Mouse (Mus musculus): ENCODE measurements around the gene B830017H08Rik. TPM values are rescaled to one million over a fixed set of nuclear protein-coding genes. Genes with fewer than 3 reads are reported as not detected.

Gene B830017H08Rik
- polyA plus RNA-seq, 1 experiment: not detected

GRCm38 (mm10) chr16:17796971-17797811, 35.7 kb upstream of the B830017H08Rik start, which contains the start of gene Scarf2:
Gene Scarf2, plus strand, starts transcription at chr16:17797282.
- H3K36me3 ChIP-seq (ENCODE audit: control insufficient read depth, insufficient read depth, low read length): peaks cover 4% of the 10 kb centered on the region; the same call in 1 of the 2 replicates
- 6% methylated on average over 81 of the region's 81 CpGs for whole genome bisulfite sequencing
- peaks cover 7% of the 10 kb centered on the region for H3K4me1 ChIP-seq (replicated peaks; ENCODE audit: control insufficient read depth, insufficient read depth, low read length)
- H3K27me3 ChIP-seq (ENCODE audit: control insufficient read depth, insufficient read depth, low read length): peaks cover 41% of the 10 kb centered on the region
- TF ChIP-seq POLR2A (IDR thresholded peaks at IDR 0.05; ENCODE audit: control insufficient read depth, extremely low read depth, insufficient read depth, low read length, poor library complexity): no peak
- TF ChIP-seq CTCF (IDR thresholded peaks at IDR 0.05; ENCODE audit: borderline replicate concordance, control insufficient read depth, extremely low read depth, insufficient read depth, low read length, poor library complexity): no peak
- H3K4me3 ChIP-seq (ENCODE audit: control insufficient read depth, insufficient read depth, low read length): peak within 1 kb of the TSS; percentile 17
- DNase-seq: no peak
- H3K27ac ChIP-seq (ENCODE audit: control insufficient read depth, insufficient read depth, low read length): no peak within 1 kb of the TSS

- no peak for DNase-seq
- TF ChIP-seq POLR2A (IDR thresholded peaks at IDR 0.05; ENCODE audit: control insufficient read depth, extremely low read depth, insufficient read depth, low read length, poor library complexity) (no peak), CTCF (IDR thresholded peaks at IDR 0.05; ENCODE audit: borderline replicate concordance, control insufficient read depth, extremely low read depth, insufficient read depth, low read length, poor library complexity) (no peak)
- Histone ChIP-seq H3K27me3 (ENCODE audit: control insufficient read depth, insufficient read depth, low read length) (peaks cover 45% of the 10 kb centered on the region), H3K4me3 (ENCODE audit: control insufficient read depth, insufficient read depth, low read length) (peak overlapping the region; percentile 15; the same call in 1 of the 2 replicates), H3K36me3 (ENCODE audit: control insufficient read depth, insufficient read depth, low read length) (no peaks in the 10 kb centered on the region), H3K4me1 (replicated peaks; ENCODE audit: control insufficient read depth, insufficient read depth, low read length) (peaks cover 10% of the 10 kb centered on the region), H3K27ac (ENCODE audit: control insufficient read depth, insufficient read depth, low read length) (no peak overlapping the region)
- WGBS: 16% methylated on average over 29 of the region's 29 CpGs
These were observed 35.1 kb upstream of the B830017H08Rik start for GRCm38 (mm10) chr16:17797812-17798311.

- H3K27ac ChIP-seq (ENCODE audit: control insufficient read depth, insufficient read depth, low read length): no peak overlapping the region
These were observed 34.4 kb upstream of the B830017H08Rik start for GRCm38 (mm10) chr16:17798321-17799180.

GRCm38 (mm10) chr16:17799584-17799983, 33.3 kb upstream of the B830017H08Rik start:
- Histone ChIP-seq H3K4me1 (replicated peaks; ENCODE audit: control insufficient read depth, insufficient read depth, low read length) (peaks cover 21% of the 10 kb centered on the region), H3K27me3 (ENCODE audit: control insufficient read depth, insufficient read depth, low read length) (peaks cover 58% of the 10 kb centered on the region), H3K27ac (ENCODE audit: control insufficient read depth, insufficient read depth, low read length) (no peak overlapping the region), H3K36me3 (ENCODE audit: control insufficient read depth, insufficient read depth, low read length) (no peaks in the 10 kb centered on the region), H3K4me3 (ENCODE audit: control insufficient read depth, insufficient read depth, low read length) (no peak overlapping the region)
- TF ChIP-seq CTCF (IDR thresholded peaks at IDR 0.05; ENCODE audit: borderline replicate concordance, control insufficient read depth, extremely low read depth, insufficient read depth, low read length, poor library complexity): no peak
- TF ChIP-seq POLR2A (IDR thresholded peaks at IDR 0.05; ENCODE audit: control insufficient read depth, extremely low read depth, insufficient read depth, low read length, poor library complexity): no peak
- no peak for DNase-seq

More at GRCm38 (mm10) chr16:17798321-17799180, 34.4 kb upstream of the B830017H08Rik start:
- 17% methylated on average over 37 of the region's 45 CpGs for WGBS
- no peak for TF ChIP-seq CTCF (IDR thresholded peaks at IDR 0.05; ENCODE audit: borderline replicate concordance, control insufficient read depth, extremely low read depth, insufficient read depth, low read length, poor library complexity)
- no peak for TF ChIP-seq POLR2A (IDR thresholded peaks at IDR 0.05; ENCODE audit: control insufficient read depth, extremely low read depth, insufficient read depth, low read length, poor library complexity)
- Histone ChIP-seq H3K4me3 (ENCODE audit: control insufficient read depth, insufficient read depth, low read length) (no peak overlapping the region), H3K4me1 (replicated peaks; ENCODE audit: control insufficient read depth, insufficient read depth, low read length) (peaks cover 14% of the 10 kb centered on the region), H3K27me3 (ENCODE audit: control insufficient read depth, insufficient read depth, low read length) (peaks cover 51% of the 10 kb centered on the region), H3K36me3 (ENCODE audit: control insufficient read depth, insufficient read depth, low read length) (no peaks in the 10 kb centered on the region)
- DNase-seq: no peak

- TF ChIP-seq POLR2A (IDR thresholded peaks at IDR 0.05; ENCODE audit: control insufficient read depth, extremely low read depth, insufficient read depth, low read length, poor library complexity): no peak
- TF ChIP-seq CTCF (IDR thresholded peaks at IDR 0.05; ENCODE audit: borderline replicate concordance, control insufficient read depth, extremely low read depth, insufficient read depth, low read length, poor library complexity): no peak
- Histone ChIP-seq H3K4me1 (replicated peaks; ENCODE audit: control insufficient read depth, insufficient read depth, low read length) (peaks cover 30% of the 10 kb centered on the region), H3K27me3 (ENCODE audit: control insufficient read depth, insufficient read depth, low read length) (peaks cover 65% of the 10 kb centered on the region), H3K27ac (ENCODE audit: control insufficient read depth, insufficient read depth, low read length) (no peak overlapping the region), H3K36me3 (ENCODE audit: control insufficient read depth, insufficient read depth, low read length) (no peaks in the 10 kb centered on the region), H3K4me3 (ENCODE audit: control insufficient read depth, insufficient read depth, low read length) (no peak overlapping the region)
- no peak for DNase-seq
- 22% methylated on average over 7 of the region's 7 CpGs for WGBS
These were observed 31.0 kb upstream of the B830017H08Rik start for GRCm38 (mm10) chr16:17801777-17802455.
